Comparison of ENCODE assay signal across 11 mouse cellular contexts in genomic region chr17:35859835-35860234, GRCm38 (mm10).
"Had no signal": no experiment of that assay in that cellular context is flagged by ENCODE, and none has a peak within 500 bp of the region (broad histone marks: within the 10 kb centered on the region; RNA-seq: fewer than 3 reads in every experiment).

No protein-coding gene starts in this region.

- H3K27me3 ChIP-seq: kidney, embryonic 15.5 days; limb, embryonic 13.5 days had no signal

- H3K27ac ChIP-seq: kidney, embryonic 15.5 days; liver, embryonic 14.5 days had no signal

- H3K9ac ChIP-seq: liver, embryonic 14.5 days had no signal

- DNase-seq: kidney, adult 2 months; kidney, postnatal 14 days; left cerebral cortex, postnatal 4 days; lung, adult 18-20 months; right cerebral cortex, postnatal 4 days; spleen, adult 18-20 months; thymus, postnatal 36 days had no signal

- ATAC-seq: midbrain, embryonic 16.5 days had no signal

- H3K9me3 ChIP-seq: kidney, embryonic 15.5 days; limb, embryonic 13.5 days had no signal
